Mouse (Mus musculus) thymus, adult 18-20 months (tissue): ENCODE results near the gene Fmc1.
"Not testable (repeated sequence)": the region's sequence is repeated elsewhere in the genome, so short reads cannot be mapped to it uniquely, and the experiment has no call there.

Experiments used
- DNase-seq, 2 experiments: peaks; one replicate each; pipeline ENCODE4 v3.0.0; 2022; ENCODE audit warnings: mixed read lengths in 2 of 2

Fmc1 gene

GRCm38 (mm10) chr6:38533428-38534405, at the start of gene Fmc1:
Gene Fmc1, plus strand, starts transcription at chr6:38533502.
- peak; percentile 99 for DNase-seq

DNA sequence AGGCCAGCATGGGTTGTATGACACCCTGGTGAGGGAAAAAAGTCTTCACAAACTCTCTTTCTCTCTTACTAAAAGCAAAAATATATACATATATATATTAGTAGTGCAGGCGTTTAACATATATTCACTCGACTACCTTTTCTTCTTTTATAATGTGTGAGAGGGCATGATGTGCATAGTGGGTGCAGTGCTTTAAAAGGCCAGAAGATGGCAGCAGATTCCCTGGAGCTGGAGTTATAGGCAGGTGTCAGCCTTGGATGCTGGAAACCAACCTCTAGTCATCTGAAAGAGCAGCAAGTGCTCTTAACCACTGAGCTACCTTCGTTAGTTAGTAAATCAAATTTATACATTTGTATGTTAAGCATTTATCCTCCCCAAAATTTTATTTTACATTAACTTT, 40.8 kb upstream of the Fmc1 start:
- peak; percentile 16 to 17 for DNase-seq

GRCm38 (mm10) chr6:38495641-38496040, 37.7 kb upstream of the Fmc1 start:
- no peak for DNase-seq

DNA sequence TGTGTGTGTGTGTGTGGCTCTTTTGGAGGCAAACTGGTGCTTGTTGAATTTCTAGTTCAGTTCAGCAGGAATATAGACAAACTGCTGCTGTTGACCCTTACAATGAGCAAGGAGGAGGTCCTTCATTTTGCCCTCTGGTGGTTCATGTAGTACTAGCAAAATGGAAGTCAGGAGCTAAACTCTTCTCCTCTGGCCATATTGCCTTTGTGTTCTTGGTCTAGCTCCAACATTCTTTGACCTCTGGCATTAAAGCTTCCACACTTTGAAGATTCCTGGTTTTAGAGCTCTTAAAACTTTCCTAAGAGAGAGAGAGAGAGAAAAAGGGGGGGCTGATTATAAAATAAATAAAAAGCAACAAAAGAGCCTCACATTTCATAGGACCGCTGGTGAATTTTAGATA, 21.2 kb upstream of the Fmc1 start:
- DNase-seq = no peak

DNA sequence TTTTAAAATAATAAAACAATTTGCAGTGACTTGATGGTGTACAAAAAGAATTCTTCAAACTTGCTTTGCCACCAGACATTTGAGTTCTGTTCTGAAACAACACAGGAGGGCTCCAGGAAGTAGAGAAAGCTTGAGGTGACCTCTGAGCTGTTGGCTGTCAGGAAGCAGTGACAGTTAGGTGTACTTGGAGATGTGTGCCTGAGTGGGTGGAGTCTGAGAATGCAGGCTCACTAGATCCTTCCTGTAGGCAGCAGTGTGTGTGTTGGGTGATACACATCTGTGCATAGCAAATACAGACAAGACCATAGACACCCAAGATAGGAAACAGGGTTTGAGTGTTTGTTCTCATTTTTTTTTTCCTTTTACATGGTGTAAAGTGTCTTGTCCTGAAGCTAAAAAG, 20.5 kb upstream of the Fmc1 start:
- peak; percentile 30 to 58 for DNase-seq

DNA sequence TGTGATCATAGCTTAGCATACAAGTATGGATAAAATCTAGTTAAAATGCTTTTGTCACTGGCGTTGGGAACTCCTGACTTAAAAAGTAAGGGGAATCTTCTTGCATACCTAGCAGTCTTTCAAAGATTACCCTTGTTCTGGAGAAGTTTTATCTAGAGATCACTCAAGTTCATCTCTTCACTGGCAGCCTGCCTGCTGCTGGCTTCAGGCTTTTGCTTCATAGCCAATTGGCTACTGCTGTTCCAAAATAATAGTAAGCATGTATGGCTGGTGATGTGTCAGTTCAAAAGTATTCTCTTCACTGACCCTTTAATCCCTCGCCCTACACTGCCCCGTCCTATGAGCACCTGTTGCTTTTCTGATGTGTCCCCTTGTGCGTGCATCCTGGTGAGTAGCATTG, 18.1 kb upstream of the Fmc1 start:
- DNase-seq = no peak

DNA sequence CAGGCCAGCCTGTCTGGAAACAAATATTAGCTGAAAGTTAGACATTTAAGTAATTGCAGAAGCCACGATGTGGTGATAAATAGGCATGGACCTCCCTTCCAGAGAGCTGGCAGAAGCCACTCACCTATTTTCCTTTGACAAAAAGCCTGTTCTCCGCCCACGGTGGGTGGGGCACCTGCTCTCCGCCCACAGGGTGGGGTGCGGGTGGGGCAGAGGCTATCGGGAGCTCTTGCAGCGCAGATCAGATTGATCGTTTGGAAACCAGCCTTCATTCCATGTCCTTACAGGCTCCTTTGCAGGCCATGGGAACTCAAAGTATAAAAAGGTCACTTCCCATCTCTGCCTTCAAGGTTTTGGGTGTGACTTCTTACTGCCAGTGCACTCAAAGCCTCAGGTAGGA, 9.5 kb upstream of the Fmc1 start:
- DNase-seq = no peak

- DNase-seq = peak in 1 of 2 experiments; percentile 18
Observed at GRCm38 (mm10) chr6:38531211-38531820, 2.0 kb upstream of the Fmc1 start.

DNA sequence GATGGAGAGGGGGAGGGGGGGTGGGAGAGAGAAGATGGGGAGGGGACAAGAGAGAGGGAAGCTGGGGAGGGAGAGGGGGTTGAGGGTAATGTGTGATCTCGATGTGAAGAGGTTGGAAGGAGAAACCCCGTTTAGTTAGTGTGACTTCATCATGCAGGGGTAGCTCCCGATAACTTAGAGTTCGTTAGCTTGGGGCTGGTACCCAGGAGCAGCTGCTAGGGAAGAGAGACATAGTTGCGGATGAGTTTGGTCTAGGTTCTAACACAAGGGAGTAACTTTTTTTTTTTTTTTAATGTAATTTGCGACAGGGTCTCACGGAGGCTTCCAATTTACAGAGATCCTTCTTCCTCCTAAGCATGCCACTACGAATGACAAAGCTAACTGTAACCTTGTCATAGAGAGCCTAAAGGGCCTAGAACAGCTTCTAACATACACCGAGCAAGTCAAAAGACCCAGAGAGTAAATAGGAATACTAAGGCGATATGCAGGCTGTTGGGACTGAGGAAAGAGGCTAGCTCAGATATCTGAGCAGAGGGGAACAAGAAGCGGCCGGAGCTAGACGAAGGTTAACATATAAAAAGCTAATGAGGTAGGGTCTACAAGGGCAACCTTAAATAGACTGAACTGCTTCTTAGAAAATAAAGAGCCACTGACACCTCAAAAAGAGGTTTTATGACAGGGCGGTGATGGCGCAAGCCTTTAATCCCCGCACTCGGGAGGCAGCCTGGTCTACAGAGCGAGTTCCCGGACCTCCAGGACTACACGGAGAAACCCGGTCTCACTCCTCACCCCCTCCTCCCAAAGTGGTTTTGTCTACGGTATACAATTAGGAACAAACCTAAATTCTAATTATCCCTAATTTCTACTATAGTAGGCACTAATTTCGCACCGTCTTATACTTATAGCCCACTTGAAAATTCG, 542 bp upstream of the Fmc1 start:
- peak; percentile 36 to 47 for DNase-seq

GRCm38 (mm10) chr6:38534640-38535365, 1.5 kb downstream of the Fmc1 start:
- DNase-seq = peak; percentile 93 to 94

DNA sequence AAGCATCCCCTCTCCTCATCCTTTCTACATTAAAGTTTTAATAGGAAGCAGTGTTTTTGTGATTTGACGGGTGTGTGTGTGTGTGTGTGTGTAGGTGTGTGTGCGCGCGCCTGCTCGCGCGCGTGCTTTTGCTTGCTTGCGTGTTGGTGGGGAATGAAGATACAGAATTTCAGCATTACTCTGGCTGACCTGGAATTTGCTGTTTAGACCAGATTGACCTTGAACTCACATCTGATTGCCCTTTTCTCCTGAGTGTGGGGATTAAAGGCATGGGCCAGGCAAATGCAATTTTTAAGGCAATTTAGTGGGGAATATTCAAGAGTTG, 2.0 kb downstream of the Fmc1 start:
- no peak for DNase-seq

DNA sequence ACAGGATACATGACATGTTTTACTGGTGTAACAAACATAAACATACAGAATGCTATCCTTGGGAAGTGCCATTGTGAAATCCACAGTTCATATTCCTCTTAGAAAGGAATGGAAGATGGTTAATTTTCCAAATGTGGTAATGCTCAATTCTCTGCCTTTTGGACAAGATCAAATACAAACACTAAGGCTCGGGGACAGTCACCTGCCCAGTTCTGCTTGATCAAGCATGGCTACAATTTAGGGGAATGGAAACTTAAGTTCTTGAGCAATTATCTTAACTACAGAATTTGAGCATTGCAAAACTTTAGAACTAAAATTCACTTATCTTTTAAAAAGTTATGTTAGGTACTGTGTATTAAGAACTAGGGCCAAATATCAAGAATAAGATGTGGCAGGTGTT, 2.5 kb downstream of the Fmc1 start:
- DNase-seq = no peak

DNA sequence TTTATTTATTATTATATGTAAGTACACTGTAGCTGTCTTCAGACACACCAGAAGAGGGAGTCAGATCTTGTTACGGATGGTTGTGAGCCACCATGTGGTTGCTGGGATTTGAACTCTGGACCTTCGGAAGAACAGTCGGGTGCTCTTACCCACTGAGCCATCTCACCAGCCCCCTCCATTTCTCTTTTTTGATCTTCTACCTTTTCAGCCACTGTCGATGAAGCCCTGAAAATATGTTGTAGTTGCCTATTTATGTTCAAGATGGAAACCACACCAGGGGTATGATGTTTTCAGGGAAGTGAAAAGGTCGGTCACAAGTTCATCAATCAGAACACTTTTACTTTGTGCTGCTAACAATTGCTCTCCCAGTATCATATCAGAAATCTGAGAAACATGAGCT, 10.8 kb downstream of the Fmc1 start:
- DNase-seq = not testable (repeated sequence)

DNA sequence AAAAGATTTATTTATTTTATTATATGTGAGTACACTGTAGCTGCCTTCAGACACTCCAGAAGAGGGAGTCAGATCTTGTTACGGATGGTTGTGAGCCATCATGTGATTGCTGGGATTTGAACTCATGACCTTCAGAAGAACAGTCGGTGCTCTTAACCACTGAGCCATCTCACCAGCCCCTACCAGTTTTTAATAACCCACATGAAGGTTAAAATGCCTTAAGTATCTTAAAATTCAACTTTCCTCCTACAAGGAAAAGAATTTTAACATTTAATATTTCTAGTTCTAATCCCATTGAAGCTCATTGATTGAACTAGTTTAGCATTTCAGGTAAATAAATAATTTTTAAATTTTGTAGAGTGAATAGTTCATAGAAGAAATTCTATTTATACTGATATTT, 13.7 kb downstream of the Fmc1 start:
- DNase-seq = not testable (repeated sequence)

GRCm38 (mm10) chr6:38547707-38548106, 14.4 kb downstream of the Fmc1 start:
- DNase-seq = no peak

- DNase-seq = not testable (repeated sequence)
Observed at GRCm38 (mm10) chr6:38548595-38548994, 15.3 kb downstream of the Fmc1 start.

DNA sequence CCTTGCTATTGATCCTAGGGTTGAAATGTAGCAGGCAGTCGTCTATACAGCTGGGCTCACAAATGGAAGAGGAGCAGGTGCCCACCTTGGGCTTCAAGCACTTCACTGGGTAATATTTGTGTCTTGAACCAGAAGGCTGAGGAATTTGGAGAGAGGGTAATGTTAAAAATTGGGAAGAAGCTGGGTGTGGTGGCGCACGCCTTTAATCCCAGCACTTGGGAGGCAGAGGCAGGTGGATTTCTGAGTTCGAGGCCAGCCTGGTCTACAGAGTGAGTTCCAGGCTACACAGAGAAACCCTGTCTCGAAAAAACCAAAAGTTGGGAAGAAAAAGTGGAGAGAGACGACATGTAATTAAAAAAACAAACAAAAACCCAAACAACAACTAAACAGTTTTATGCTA, 16.5 kb downstream of the Fmc1 start:
- DNase-seq = not testable (repeated sequence)

GRCm38 (mm10) chr6:38550250-38551061, 17.2 kb downstream of the Fmc1 start:
- peak in 1 of 2 experiments; percentile 44 for DNase-seq

DNA sequence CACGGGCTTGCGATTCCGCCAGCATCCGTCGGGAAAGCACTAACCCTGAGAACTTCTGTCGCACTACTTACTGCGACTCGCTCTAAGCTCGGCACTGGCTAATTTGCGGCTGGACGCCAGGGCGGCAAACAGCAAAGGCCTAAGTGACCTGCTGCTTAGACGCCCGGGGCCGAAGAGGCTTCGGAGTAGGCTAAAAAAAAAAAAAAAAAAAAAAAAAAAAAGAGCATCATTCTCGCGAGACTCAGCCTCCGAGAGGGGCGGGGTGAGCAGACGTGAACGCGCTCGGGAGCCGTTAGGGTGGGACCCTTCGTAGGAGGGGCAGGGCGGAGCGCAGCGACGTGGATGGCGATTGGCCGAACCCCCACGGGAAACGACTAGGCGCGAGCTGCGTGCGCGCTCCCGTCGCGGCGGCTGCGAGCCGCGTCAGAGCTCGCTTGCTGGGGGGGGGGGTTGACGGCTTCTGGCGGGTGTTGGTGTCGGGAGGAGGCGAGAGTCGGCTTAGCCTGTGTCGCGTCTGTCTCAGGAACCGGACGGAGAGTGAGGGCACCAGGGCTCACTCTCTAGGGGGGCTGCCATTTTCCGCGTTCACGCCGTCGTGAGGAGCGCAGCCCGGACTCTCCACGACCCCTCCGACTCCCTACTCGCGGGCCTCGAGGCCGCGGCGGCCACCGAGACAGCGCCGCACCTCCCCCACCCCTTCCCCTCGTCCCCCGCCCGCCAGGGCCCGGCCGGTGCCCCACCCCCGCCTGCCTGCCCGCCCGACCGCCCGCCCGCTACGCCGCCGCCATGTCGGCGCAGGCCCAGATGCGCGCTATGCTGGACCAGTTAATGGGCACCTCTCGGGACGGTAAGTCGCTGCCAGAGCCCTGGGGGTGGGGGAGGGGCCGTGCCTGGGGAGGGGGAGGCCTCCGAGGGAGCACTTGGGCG, 18.0 kb downstream of the Fmc1 start, which contains the start of gene Luc7l2:
TSS of gene Luc7l2 (plus strand) at position 273 of the 927 bp plus-strand sequence.
- DNase-seq = peak; percentile 94 to 95

- peak; percentile 96 to 98 for DNase-seq
Observed at GRCm38 (mm10) chr6:38551989-38552635, 18.8 kb downstream of the Fmc1 start.
